Mouse (Mus musculus) left cerebral cortex, postnatal 36 days (tissue): ENCODE measurements around the gene 4930590J08Rik. TPM values are rescaled to one million over a fixed set of nuclear protein-coding genes. Genes with fewer than 3 reads are reported as not detected.
"Not testable (repeated sequence)": the region's sequence is repeated elsewhere in the genome, so short reads cannot be mapped to it uniquely, and the experiment has no call there.

Experiments used
- DNase-seq, 2 experiments: peaks; one replicate each; pipeline ENCODE4 v3.0.0; 2021 to 2022; ENCODE audit warnings: low spot score in 2 of 2, mixed read lengths in 1 of 2
- intact Hi-C: fragments of 180-260 bp; cut with DNase I; formaldehyde crosslinking; loops from one replicate; pipeline ENCODE4 v1.15.1; 2025
- total RNA-seq, 2 experiments: library from RNA; stranded (reverse); gene quantifications; 2 replicates each; pipeline ENCODE4 v1.2.3; 2021

Gene 4930590J08Rik
- 1 to 10 TPM; 2.6 to 3.2 TPM for total RNA-seq

GRCm38 (mm10) chr6:91902509-91902908 lies at the start of gene 4930590J08Rik:
Gene 4930590J08Rik (plus strand): TSS chr6:91902809.
- intact Hi-C loops, result not testable (repeated sequence)

DNA sequence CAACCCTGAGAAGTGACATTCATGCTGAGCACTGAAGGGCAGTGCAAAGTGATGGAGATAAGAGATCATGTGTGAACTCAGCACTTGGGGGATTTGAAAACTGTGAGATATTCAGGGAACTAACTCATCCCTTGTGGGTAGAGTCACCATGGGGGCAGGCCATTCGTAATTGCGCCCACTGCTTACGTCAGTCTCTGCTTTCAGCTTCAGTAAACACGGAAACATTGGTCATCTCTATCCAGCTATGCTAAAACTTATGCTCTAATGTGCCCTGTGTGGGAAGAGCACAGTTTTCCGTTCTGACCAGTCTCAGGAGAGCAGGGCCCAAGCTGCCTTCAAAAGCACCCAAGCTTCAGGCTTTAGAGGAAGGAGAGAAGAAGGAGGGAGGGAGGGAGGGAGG lies 44.3 kb upstream of the 4930590J08Rik start:
- DNase-seq, result no peak
- intact Hi-C loops, result loop anchor here (10.0 kb wide), 1 partner anchor 294 kb away; no protein-coding TSS in a partner anchor

More at GRCm38 (mm10) chr6:91902509-91902908, at the start of gene 4930590J08Rik:
- DNase-seq, result not testable (repeated sequence)

GRCm38 (mm10) chr6:91862848-91863247 lies 39.8 kb upstream of the 4930590J08Rik start:
- no peak for DNase-seq

DNA sequence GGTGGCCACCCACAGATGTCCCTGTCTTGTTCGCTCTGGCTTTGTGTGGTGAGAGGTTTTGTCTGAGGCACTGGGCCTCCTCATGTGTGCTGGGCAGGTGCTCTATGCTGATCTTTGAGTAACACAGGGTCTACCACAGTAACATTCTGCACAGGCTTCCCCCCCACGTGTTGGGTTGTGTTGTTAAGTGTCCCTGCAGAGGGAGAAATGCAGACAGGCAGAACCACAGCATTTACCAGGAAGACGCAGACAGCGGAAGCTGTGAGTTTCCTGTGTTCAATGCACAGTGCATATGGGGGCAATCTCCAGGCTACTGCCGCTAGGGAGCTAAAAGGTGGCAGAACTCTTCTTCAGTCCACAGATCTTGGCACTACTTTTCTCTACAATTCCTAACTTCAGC lies 38.0 kb upstream of the 4930590J08Rik start:
- no peak for DNase-seq
- intact Hi-C loops, result no loop called here

More at GRCm38 (mm10) chr6:91862848-91863247, 39.8 kb upstream of the 4930590J08Rik start:
- intact Hi-C loops, result no loop called here

DNA sequence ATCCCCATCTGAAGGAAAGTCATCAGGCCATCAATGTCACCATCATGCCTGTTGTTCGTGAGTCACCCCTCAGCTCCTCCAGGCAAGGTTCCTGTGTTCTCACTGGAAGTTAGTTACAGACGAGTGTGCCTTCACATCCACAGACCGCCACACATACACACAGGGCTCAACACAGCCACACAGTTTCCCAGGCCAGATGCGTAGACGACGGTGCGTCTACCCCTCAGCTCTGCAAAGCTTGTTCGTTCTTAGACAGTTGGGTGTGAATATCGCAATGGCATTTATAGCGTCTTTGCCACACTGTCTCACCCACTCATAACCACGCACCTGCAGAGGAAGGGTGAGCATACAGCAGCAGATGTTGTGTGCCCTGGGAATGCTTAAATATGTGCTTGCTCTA lies 37.0 kb upstream of the 4930590J08Rik start:
- DNase-seq, result peak; percentile 60 to 61
- intact Hi-C loops, result no loop called here

DNA sequence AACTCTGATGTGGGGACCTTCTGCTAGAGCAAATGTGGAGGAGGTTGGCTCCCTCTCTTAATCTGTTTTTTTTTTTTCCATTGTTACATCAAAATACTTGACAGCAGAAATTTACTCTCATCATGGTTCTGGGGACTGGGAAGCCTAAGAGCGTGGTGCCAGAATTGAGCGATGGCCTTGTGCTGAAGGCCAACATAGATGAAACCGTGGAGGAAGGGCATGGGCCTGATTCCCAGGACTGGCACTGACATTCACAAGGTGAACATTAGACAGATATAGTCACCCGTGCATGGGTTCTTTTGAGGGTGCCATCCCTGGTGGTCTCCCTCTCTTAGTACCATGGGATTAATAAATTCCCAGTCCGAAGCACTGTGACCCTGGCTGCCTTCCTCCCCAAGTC lies 34.5 kb upstream of the 4930590J08Rik start:
- intact Hi-C loops, result no loop called here
- no peak for DNase-seq

- no peak for DNase-seq
- intact Hi-C loops, result no loop called here
Measured at GRCm38 (mm10) chr6:91872781-91873180, 29.8 kb upstream of the 4930590J08Rik start.

- intact Hi-C loops, result no loop called here
- DNase-seq, result peak; percentile 92 to 94
Measured at GRCm38 (mm10) chr6:91877885-91878651, 24.5 kb upstream of the 4930590J08Rik start, which contains the start of gene Ccdc174. Gene Ccdc174 (plus strand): TSS chr6:91878053.

GRCm38 (mm10) chr6:91883859-91884258 lies 18.8 kb upstream of the 4930590J08Rik start:
- no peak for DNase-seq
- intact Hi-C loops, result no loop called here

- intact Hi-C loops, result no loop called here
- no peak for DNase-seq
Measured at GRCm38 (mm10) chr6:91889255-91889906, 13.2 kb upstream of the 4930590J08Rik start.

- DNase-seq, result no peak
- intact Hi-C loops, result no loop called here
Measured at GRCm38 (mm10) chr6:91890615-91891014, 12.0 kb upstream of the 4930590J08Rik start.

- intact Hi-C loops, result no loop called here
Measured at GRCm38 (mm10) chr6:91891776-91892175, 10.8 kb upstream of the 4930590J08Rik start.

GRCm38 (mm10) chr6:91896783-91897182 lies 5.8 kb upstream of the 4930590J08Rik start:
- intact Hi-C loops, result loop anchor here (5.0 kb wide), 1 partner anchor 119 kb away; no protein-coding TSS in a partner anchor

More at GRCm38 (mm10) chr6:91891776-91892175, 10.8 kb upstream of the 4930590J08Rik start:
- DNase-seq, result no peak

GRCm38 (mm10) chr6:91901505-91901904 lies 1.1 kb upstream of the 4930590J08Rik start:
- intact Hi-C loops, result loop anchor here (1.0 kb wide), 1 partner anchor 166 kb away; no protein-coding TSS in a partner anchor

More at GRCm38 (mm10) chr6:91896783-91897182, 5.8 kb upstream of the 4930590J08Rik start:
- no peak for DNase-seq

GRCm38 (mm10) chr6:91914011-91914410 lies 11.4 kb downstream of the 4930590J08Rik start:
- intact Hi-C loops, result no loop called here

More at GRCm38 (mm10) chr6:91901505-91901904, 1.1 kb upstream of the 4930590J08Rik start:
- DNase-seq, result peak; percentile 70 to 73

DNA sequence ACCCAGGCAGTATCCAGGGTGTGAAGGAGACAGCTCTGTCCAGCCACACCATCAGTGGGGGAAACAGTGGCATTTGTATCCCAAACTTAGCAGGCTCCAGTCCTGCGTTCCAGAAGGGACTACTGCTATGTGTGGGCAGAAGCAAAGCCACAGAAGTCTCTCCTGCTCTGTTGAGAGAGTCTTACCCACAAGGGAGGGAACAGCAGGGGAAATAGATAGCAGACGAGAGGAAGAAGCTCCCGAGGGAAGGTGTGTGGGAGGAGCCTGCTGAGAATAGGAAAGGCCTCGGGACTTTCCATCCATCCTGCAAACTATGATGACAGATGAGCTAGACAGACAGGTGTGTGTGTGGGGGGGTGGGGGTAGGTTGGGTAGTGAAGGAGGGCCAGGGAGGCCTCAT lies 14.7 kb downstream of the 4930590J08Rik start:
- intact Hi-C loops, result no loop called here
- DNase-seq, result peak; percentile 30 to 53

More at GRCm38 (mm10) chr6:91914011-91914410, 11.4 kb downstream of the 4930590J08Rik start:
- no peak for DNase-seq

DNA sequence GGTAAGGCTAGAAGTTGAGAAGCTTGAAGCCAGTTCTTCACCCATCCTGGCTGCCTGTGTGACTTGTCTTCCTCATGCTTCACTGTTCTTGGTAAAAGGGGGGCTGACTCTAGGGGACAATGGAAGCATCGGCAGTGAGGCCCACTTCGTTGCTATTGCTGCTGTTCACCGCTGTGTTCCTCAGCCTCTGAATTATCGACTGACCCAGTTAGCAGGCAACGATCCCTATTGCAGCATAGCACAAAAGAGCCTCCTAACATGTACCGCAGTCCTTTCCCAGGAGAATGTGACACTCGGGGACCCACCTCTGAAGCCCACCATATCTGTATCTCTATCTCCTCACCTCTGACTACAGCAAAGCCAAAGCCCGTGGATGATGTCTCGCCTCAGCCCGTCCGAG lies 15.1 kb downstream of the 4930590J08Rik start:
- no peak for DNase-seq
- intact Hi-C loops, result no loop called here

DNA sequence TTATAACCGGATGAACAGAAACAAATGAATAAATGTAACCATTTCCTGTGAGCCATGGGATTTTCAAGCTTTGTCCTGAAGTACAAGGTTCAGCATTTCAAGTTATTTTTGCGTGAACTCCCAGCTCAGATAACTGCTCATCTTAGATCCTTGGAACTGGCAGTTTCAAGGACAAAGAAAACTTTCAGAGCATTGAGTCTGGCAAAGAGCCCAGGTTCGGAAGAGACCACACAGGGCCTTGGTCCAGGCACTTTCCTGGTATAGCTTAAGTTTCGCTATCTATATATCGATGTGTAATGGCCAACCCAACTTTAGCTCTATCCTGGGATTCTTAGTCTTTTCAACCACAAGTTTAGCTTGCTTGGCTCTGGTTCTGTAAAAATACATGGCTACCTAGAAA lies 28.6 kb downstream of the 4930590J08Rik start:
- DNase-seq, result no peak
- intact Hi-C loops, result no loop called here

- intact Hi-C loops, result no loop called here
- no peak for DNase-seq
Measured at GRCm38 (mm10) chr6:91938491-91938890, 35.9 kb downstream of the 4930590J08Rik start.

- intact Hi-C loops, result no loop called here
- no peak for DNase-seq
Measured at GRCm38 (mm10) chr6:91948426-91948825, 45.8 kb downstream of the 4930590J08Rik start.
